Mouse (Mus musculus): ENCODE data around the gene Kcna3. TPM values are rescaled to one million over a fixed set of nuclear protein-coding genes. Genes with fewer than 3 reads are reported as not detected.

Gene Kcna3
- total RNA-seq, 2 experiments from 2014 or later, result 20.3 to 22.1 TPM

DNA sequence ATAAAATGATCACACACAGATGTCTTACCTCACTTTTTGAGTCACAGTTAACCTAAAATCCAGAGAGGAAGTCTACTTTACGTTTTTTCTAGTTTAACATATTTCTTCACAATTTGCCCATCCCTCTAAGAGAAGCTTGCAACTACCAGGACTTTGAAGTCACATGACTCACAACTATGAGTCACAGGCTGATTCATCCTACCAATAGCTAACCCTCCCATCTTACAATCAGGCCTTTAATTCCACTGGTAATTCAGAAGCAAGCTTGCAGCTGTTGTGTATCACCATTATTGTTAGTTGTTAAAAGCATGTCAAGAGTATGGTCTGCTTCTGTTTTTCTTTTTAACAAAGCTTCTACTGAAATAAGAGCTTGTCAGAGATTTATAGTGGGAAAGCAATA is 26.8 kb downstream of the Kcna3 start:
- no peak for DNase-seq (ENCODE audit: extremely low spot score in 1 of 2, low spot score in 1 of 2)

DNA sequence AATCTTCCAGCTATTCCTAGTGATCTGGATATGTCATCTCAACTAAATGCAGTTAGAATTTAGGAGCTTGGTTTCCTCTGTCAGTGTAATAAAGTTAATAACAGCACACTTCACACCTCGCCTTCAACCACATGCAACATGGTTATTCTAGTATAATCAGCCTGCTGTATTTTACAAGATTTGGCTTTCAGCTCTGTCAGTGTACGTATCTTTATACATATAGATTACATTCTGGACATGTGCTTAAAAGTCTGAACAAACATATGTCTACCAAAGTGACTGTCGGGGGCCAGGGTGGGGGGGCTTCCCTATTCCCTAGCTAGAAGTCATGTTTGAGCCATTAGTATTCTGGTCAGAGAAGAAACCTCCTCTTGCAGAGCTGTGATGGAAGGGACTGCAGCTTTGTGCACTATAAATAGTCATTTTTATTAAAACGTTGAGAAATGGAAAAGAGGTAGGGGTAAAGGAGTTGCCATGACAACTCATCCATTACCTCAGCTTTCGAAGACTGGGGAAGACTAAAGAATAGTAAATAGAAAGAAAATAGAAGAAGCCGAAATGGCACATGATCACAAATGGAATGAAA is 29.6 kb downstream of the Kcna3 start:
- DNase-seq (ENCODE audit: extremely low spot score in 1 of 2, low spot score in 1 of 2), result no peak

DNA sequence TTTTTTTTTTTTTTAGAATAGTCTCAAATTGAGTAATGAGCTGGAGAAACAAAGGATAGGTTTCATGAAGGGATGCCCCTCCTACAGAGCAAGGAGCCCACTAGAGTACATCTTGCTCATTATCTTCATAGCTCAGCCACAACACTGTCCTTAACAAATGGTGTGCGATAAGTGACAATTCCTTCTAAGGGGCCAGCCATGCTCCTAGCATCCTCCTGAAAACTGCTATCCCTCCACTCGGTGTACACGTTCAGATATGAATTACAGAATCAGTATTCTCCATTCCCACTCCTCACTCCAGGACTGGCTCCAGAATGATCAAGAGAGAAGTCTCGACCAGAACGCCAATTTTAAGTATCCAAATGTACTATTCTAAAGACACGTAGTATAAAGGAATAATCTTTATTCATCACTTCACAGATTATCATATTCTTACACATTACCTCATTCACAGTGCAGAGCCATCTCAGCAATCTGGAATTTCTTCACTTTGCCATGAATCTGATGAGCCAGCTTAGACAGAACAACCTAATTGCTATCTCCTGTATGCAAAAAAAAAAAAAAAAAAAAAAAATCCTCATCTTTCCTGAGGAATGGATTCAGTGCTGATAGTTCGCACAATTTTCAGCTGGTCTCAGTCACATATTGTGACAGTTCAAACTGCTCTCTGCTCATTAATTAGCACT is 30.3 kb downstream of the Kcna3 start:
- DNase-seq (ENCODE audit: extremely low spot score in 1 of 2, low spot score in 1 of 2), result no peak

DNA sequence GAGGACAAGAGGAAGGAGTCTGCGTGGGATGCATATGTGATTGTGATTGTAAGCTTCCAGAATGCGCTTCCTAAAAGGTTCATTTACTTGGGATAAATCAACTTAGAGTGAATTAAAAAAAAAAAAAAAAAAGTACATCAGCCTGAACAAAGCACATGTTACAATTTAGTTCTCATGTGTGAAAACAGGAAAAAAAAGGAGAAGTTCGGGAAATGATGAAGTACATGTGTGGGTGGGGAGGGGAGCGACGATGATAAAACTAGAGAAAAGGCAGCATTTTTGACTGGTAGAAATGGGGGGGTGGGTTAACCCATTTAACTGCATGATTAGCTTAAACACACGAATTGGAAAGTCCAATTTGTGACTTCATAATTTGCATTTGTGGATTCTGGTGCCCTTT is 31.3 kb downstream of the Kcna3 start:
- DNase-seq (ENCODE audit: extremely low spot score in 1 of 2, low spot score in 1 of 2), result no peak

DNA sequence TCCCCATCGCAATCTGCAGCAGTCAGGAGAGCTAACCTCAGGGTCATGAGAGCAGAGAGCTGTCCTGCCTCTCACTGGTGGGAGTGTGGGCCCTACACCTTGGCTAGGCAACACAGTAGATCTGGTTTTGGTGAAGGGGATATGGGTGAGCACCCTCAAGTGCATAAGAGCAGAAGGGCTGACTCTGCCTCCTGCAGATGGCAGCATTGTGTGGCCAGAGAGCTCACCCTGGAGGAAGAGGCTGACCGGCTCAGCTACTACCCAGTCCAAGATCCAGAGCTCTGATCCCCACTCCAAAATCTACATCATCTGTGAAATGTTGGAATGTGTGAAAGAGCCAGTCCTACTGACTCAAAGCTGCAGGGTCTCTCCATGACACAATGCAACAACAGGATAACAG is 37.9 kb downstream of the Kcna3 start:
- no peak for DNase-seq (ENCODE audit: extremely low spot score in 1 of 2, low spot score in 1 of 2)

DNA sequence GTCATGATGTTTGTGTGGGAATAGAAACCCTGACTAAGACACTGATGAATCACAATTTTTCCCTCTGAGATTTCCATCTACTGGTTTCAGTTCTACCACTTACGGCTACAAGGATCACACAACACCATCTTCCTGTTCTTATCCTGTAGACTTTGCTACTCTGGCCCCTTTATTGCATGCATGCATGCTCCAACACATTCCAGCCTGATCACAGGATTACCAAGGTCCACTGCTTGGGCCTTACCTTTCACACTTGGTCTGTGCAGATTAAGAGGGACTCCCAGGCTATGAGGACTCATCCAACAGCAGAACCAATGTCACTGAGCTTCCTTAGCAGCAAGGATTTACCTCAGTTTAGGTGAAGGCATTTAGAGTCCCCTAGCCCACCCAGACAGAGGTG is 39.7 kb downstream of the Kcna3 start:
- no peak for DNase-seq (ENCODE audit: extremely low spot score in 1 of 2, low spot score in 1 of 2)

DNA sequence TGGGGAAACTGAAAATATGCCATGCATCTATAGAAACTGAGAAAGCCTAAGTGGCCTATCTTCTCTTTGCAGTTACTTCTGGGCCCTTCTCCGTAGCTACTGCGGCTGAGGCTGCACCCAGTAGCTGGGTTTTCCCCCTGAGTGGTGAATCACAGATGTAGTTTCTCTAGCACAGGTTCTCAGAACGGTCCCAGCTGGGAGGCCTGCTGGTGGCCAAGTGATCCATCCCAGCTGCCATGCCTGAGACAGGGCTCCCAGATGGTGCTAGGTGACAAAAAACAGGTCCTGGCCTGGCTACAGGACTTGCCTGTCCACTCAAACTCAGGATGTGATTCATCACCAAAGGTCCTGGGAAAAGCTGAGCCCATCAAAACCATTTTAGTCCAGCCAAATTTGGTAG is 40.7 kb downstream of the Kcna3 start:
- DNase-seq (ENCODE audit: extremely low spot score in 1 of 2, low spot score in 1 of 2), result no peak

DNA sequence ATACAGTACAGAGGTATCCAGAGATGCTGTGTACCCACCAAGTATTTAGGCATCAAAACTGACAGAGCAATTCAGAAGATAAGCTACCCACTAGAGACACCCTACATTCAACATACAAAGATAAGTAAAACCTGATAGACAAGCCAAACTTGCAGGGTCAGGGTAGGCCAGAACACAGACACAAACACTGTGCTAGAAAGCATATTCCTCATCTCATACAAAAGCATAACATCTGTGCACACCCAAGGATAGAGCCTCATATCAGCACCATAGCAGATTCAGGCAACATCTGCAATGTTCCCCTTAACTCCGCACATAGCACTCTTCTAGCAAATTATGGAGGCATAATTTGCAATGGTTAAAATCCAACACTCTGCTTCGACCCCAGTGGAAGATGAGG is 41.1 kb downstream of the Kcna3 start:
- no peak for DNase-seq (ENCODE audit: extremely low spot score in 1 of 2, low spot score in 1 of 2)

DNA sequence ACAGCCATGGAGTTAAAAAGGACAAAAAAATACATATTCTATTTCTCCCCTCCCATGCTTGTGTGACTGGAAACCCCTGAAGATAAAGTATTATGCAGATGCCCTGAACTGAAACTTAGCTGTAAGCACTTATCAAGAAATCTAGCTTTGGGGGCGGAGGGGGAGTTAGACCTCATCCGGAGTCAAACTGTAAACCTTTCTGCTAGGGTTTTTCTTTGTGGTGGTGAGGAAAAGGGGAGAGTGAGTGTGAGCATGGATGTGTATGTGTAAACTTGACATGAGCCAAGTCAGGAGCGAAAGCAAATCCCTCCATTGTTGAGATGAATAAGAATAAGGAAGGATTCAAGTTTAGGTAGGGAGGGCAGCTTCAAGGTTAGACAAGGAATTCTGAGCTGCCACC is 44.8 kb downstream of the Kcna3 start:
- no peak for DNase-seq (ENCODE audit: extremely low spot score in 1 of 2, low spot score in 1 of 2)

DNA sequence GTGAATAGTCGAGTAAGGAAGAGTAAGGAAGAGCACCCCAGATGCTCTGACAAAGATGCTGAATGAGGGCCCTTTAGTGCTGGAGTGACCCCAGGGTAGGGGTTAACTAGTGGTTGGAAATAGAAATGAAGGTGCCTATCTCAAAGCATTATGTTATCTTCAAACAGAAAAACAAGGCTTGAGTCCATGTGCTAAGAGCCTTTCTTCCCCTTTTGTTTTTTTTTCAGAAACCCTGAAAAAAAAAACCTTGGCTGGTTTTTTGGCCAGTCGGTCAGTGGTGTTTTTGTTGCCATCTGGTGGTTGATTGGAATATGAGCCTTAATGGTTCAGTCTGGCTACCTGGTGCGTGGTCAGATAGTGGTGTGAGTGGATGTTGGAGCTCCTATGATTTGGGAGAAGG is 45.3 kb downstream of the Kcna3 start:
- no peak for DNase-seq (ENCODE audit: extremely low spot score in 1 of 2, low spot score in 1 of 2)

DNA sequence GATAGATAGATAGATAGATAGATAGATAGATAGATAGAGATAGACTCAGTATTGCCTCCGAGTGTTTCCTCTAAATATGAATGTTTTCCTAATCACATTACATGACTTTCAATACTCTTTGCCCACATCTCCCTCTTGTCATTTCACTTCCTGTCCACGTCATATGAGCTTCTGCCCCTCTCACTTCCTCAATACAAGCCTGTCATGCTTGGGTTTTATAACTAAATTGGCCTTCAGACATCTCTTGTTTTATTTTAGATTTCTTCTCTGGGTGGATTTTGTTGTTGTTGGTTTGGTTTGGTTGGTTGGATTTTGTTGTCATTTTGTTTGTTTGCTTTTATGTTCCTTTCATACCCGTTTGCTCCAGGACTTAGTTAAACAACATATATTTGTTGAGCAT is 48.6 kb downstream of the Kcna3 start:
- DNase-seq (ENCODE audit: extremely low spot score in 1 of 2, low spot score in 1 of 2), result no peak

DNA sequence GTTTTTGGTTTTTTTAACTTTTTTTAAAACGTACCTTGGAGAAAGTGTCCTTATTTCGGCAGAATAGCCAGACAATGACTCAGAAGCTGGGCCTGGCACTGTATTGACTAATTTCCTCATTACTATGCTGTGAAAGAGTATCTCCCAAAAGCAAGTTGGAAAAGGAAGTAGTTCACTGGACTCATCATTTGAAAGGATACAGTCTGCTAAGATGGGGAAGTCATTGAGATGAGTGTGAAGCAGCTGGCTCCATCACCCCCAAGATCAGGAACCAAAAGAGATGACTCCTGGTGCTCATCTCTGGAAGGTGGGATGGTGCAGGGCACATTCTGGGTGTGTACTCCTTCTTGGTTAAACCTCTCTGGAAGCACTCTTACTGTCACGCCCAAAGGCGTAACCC is 51.4 kb downstream of the Kcna3 start:
- DNase-seq (ENCODE audit: extremely low spot score in 1 of 2, low spot score in 1 of 2), result no peak

Other genes starting within 250 kb of the Kcna3 start
- gene Cd53, start 246.0 kb upstream of the Kcna3 start, total RNA-seq (2021), result 10 to 100 TPM in 1 of 2 experiments, 1 to 10 TPM in 1; 9.7 to 10.5 TPM
- gene Olfr266, start 209.9 kb upstream of the Kcna3 start, total RNA-seq (2021), result not detected
- gene Kcna2, start 65.0 kb downstream of the Kcna3 start, total RNA-seq (2021), result 10 to 100 TPM; 79.9 to 97.7 TPM
- not detected for gene Kcna10, start 146.9 kb downstream of the Kcna3 start, total RNA-seq (2021)
- gene Cym, start 185.6 kb downstream of the Kcna3 start, total RNA-seq (2021), result not detected
- gene A630076J17Rik, start 194.4 kb downstream of the Kcna3 start, total RNA-seq (2021), result not detected
- under 1 TPM in 1 of 2 experiments, not detected in 1; 0.07 TPM for gene Prok1, start 203.5 kb downstream of the Kcna3 start, total RNA-seq (2021)
- 10 to 100 TPM; 54.9 to 69.3 TPM for gene Lamtor5, start 242.7 kb downstream of the Kcna3 start, total RNA-seq (2021)